Mouse (Mus musculus) heart, postnatal 0 days (tissue): ENCODE measurements around the gene 1810055G02Rik. TPM values are rescaled to one million over a fixed set of nuclear protein-coding genes. Genes with fewer than 3 reads are reported as not detected.

Experiments used
- ATAC-seq: fragments of 200-750 bp; cut with Nextera tagmentation; 2 replicates; pipeline ENCODE4 v1.8.0; 2017; ENCODE audit warnings: low read depth, moderate number of reproducible peaks, moderate library complexity; ENCODE audit not compliant: insufficient read depth
- DNase-seq: peaks from one replicate; pipeline ENCODE4 v3.0.0-alpha.2; 2016; ENCODE audit warnings: low spot score
- H3K27ac ChIP-seq: fragments of 300-500 bp; sonication (generic); 2 replicates; pipeline ENCODE4 v1.5.1; 2014; ENCODE audit warnings: low read depth, mild to moderate bottlenecking
- H3K27me3 ChIP-seq: fragments of 300-500 bp; sonication (generic); 2 replicates; pipeline ENCODE4 v1.6.1; 2014; ENCODE audit warnings: low read length, mixed read lengths; ENCODE audit not compliant: control insufficient read depth, insufficient read depth
- H3K36me3 ChIP-seq: fragments of 300-500 bp; sonication (generic); replicated peaks from 2 replicates; pipeline ENCODE4 v1.6.1; 2014; ENCODE audit warnings: low read length, mixed read lengths; ENCODE audit not compliant: control insufficient read depth, insufficient read depth
- H3K4me1 ChIP-seq: fragments of 300-500 bp; sonication (generic); 2 replicates; pipeline ENCODE4 v1.6.1; 2014; ENCODE audit warnings: antibody characterized with exemption; ENCODE audit not compliant: control insufficient read depth, insufficient read depth
- H3K4me2 ChIP-seq: fragments of 300-500 bp; sonication (generic); 2 replicates; pipeline ENCODE4 v1.6.1; 2014; ENCODE audit warnings: low read depth, mild to moderate bottlenecking, low read length, moderate library complexity
- H3K4me3 ChIP-seq: fragments of 300-500 bp; sonication (generic); 2 replicates; pipeline ENCODE4 v1.5.1; 2014; ENCODE audit warnings: low read depth, low read length
- H3K9ac ChIP-seq: fragments of 300-500 bp; sonication (generic); replicated peaks from 2 replicates; pipeline ENCODE4 v1.6.1; 2014; ENCODE audit warnings: low read depth, low read length, mixed read lengths
- H3K9me3 ChIP-seq: fragments of 300-500 bp; sonication (generic); replicated peaks from 2 replicates; pipeline ENCODE4 v1.6.1; 2016; ENCODE audit warnings: low read length; ENCODE audit not compliant: control insufficient read depth
- CTCF ChIP-seq: IDR thresholded peaks from 2 replicates; pipeline ENCODE4 v1.5.1; 2016; ENCODE audit warnings: antibody characterized with exemption, control low read depth, low read depth
- EP300 ChIP-seq: IDR thresholded peaks from 2 replicates; pipeline ENCODE4 v1.6.1; 2016; ENCODE audit warnings: antibody characterized with exemption, low read depth
- WGBS: fragments of 180-500 bp; shearing (Covaris S2); extraction: QIAGEN DNeasy Blood & Tissue Kit; methylation state at CpG from one replicate; pipeline ENCODE4 v1.1.7; 2014; 5-methylcytosine and 5-hydroxymethylcytosine counted together
- polyA plus RNA-seq: library from polyadenylated mRNA; unstranded; fragments of >200 nt; fragmentation: Nextera tagmentation; extraction: Ambion mirVana; gene quantifications from 2 replicates; pipeline ENCODE4 v1.2.1, GENCODE M21; 2015
- total RNA-seq: library from RNA; depleted of rRNA; stranded (reverse); fragments of >200 nt; gene quantifications from 2 replicates; pipeline ENCODE4 v1.2.3, GENCODE M21; 2014; ENCODE audit warnings: low replicate concordance

1810055G02Rik gene
- total and polyA plus RNA-seq, 2 experiments from 2014 or later = 12.2 to 19.6 TPM

DNA sequence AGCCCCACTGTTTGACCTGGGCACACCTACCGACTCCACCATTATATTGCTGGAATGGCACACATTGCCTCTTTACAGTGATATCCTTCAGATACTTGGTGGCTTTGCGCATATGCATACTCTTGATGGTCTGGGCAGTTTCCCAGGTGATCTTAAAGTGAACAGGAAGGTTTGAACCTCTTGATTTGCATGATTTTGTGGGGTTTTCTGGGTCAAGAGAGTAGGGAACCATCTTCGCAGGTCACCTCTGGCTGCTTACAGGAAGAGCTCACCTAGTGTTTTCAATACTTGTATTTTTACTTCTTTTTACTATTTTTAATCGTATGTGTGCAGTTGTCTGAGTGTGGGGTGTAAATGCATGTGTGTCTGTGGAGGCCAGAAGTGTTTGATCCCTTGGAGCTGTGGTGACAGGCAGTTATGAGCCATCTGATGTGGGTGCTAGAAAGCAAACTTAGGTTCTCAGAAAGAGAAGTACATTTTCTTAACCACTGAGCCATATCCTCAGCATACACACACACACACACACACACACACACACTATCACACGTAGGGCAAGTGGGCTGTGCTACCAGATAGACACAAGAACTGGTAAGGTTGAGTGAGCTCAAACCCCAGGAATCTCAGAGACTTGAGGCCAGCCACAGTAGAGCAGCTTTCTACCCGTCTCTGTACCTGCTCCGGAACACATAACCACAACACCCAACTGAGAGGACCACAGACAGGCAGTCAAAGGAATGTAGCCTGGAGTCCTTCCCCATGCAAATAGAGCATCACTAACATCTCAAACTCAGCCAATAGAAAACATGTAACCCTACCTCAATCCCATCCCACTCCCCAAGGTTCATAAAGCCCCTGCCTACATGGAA, 22.9 kb downstream of the 1810055G02Rik start:
- TF ChIP-seq CTCF (no peak), EP300 (no peak)
- no peaks in the 10 kb centered on the region for H3K9me3 ChIP-seq
- no peak overlapping the region for H3K4me3 ChIP-seq
- H3K9ac ChIP-seq = no peak overlapping the region
- H3K27ac ChIP-seq = no peak overlapping the region
- H3K4me1 ChIP-seq = no peaks in the 10 kb centered on the region
- WGBS = 74% methylated on average over 7 of the region's 7 CpGs
- DNase-seq (no peak), ATAC-seq (no peak)
- H3K27me3 ChIP-seq = no peaks in the 10 kb centered on the region
- no peak overlapping the region for H3K4me2 ChIP-seq
- no peaks in the 10 kb centered on the region for H3K36me3 ChIP-seq

GRCm38 (mm10) chr19:3736001-3736400, 27.9 kb downstream of the 1810055G02Rik start:
- Histone ChIP-seq H3K4me1 (no peaks in the 10 kb centered on the region), H3K4me3 (no peak overlapping the region), H3K36me3 (no peaks in the 10 kb centered on the region), H3K9me3 (no peaks in the 10 kb centered on the region), H3K27ac (no peak overlapping the region), H3K27me3 (no peaks in the 10 kb centered on the region), H3K9ac (no peak overlapping the region), H3K4me2 (no peak overlapping the region)
- DNase-seq (no peak), ATAC-seq (no peak)
- 77% methylated on average over 3 of the region's 3 CpGs for WGBS
- TF ChIP-seq CTCF (no peak), EP300 (no peak)

DNA sequence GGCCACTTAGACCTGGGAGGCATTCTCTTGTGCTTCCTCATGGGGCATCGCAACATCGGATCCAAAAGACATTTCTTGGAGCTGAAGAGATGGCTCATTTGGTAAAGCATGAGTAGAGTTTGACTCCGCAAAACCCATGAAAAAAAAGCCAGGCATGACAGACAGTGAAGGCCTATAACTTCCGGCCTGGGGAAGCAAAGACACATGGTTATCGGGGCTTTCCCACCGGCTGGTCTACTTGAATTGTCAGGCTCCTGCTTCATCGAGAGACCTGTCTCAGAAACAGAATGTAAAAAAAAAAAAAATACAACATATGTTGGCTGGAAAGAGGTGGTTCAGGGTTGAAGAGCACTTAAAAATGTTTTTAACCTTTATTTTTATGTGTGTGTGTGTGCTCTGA, 31.6 kb downstream of the 1810055G02Rik start:
- 86% methylated on average over 7 of the region's 7 CpGs for WGBS
- ATAC-seq = no peak

GRCm38 (mm10) chr19:3742716-3743115, 34.6 kb downstream of the 1810055G02Rik start:
- DNase-seq (no peak), ATAC-seq (no peak)
- Histone ChIP-seq H3K4me2 (no peak overlapping the region), H3K4me3 (no peak overlapping the region), H3K36me3 (no peaks in the 10 kb centered on the region), H3K27ac (no peak overlapping the region), H3K27me3 (no peaks in the 10 kb centered on the region), H3K9ac (no peak overlapping the region), H3K9me3 (no peaks in the 10 kb centered on the region), H3K4me1 (no peaks in the 10 kb centered on the region)
- TF ChIP-seq CTCF (no peak), EP300 (no peak)
- 67% methylated on average over 4 of the region's 4 CpGs for WGBS

More for the DNA sequence above, 31.6 kb downstream of the 1810055G02Rik start:
- Histone ChIP-seq H3K36me3 (no peaks in the 10 kb centered on the region), H3K9me3 (no peaks in the 10 kb centered on the region), H3K27ac (no peak overlapping the region), H3K4me1 (no peaks in the 10 kb centered on the region), H3K27me3 (no peaks in the 10 kb centered on the region), H3K4me2 (no peak overlapping the region), H3K4me3 (no peak overlapping the region), H3K9ac (no peak overlapping the region)
- DNase-seq = no peak
- TF ChIP-seq CTCF (no peak), EP300 (no peak)

- no peak for DNase-seq
- no peaks in the 10 kb centered on the region for H3K27me3 ChIP-seq
- no peaks in the 10 kb centered on the region for H3K36me3 ChIP-seq
- no peak overlapping the region for H3K4me2 ChIP-seq
- H3K4me3 ChIP-seq = no peak overlapping the region
- 81% methylated on average over 7 of the region's 7 CpGs for WGBS
- H3K9me3 ChIP-seq = peaks cover 6% of the 10 kb centered on the region; the same call in 1 of the 2 replicates
- no peak overlapping the region for H3K9ac ChIP-seq
- TF ChIP-seq CTCF (no peak), EP300 (no peak)
- H3K27ac ChIP-seq = no peak overlapping the region
- no peak for ATAC-seq
- H3K4me1 ChIP-seq = no peaks in the 10 kb centered on the region
Observed at GRCm38 (mm10) chr19:3743362-3743761, 35.3 kb downstream of the 1810055G02Rik start.
